Mouse (Mus musculus) activated CD4-positive, CD25-positive, alpha-beta regulatory T cell, adult 4 months (primary cell): ENCODE results near the gene Dennd2c. TPM values are rescaled to one million over a fixed set of nuclear protein-coding genes. Genes with fewer than 3 reads are reported as not detected.
"Not testable (repeated sequence)": the region's sequence is repeated elsewhere in the genome, so short reads cannot be mapped to it uniquely, and the experiment has no call there.

Experiments
- ATAC-seq: one replicate; pipeline ENCODE4 v1.8.0; 2017
- polyA plus RNA-seq, 2 experiments: library from polyadenylated mRNA; unstranded; fragments of 100-300 nt; shearing (Covaris generic); gene quantifications; one replicate each; pipeline ENCODE4 v1.2.1; 2017

Dennd2c gene
- polyA plus RNA-seq, 2 experiments from 2014 or later, result 1.4 TPM

DNA sequence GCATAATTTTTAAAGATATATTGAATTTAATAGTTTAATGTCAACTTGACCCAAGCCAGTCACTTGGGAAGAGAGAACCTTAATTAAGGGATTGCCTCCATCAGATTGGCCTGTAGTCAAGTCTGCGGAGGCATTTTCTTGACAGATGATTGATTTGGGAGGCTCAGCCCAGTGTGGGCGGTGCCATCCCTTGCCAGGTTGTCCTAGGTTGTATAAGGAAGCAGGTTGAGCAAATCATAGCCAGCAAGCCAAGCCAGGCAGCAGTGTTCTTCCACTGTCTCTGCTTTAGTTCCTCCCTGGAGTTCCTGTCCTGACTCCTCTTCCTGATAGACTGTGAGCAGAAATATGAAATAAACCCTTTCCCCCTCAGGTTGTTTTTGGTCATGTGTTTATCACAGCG, 21.2 kb downstream of the Dennd2c start:
- no peak for ATAC-seq

DNA sequence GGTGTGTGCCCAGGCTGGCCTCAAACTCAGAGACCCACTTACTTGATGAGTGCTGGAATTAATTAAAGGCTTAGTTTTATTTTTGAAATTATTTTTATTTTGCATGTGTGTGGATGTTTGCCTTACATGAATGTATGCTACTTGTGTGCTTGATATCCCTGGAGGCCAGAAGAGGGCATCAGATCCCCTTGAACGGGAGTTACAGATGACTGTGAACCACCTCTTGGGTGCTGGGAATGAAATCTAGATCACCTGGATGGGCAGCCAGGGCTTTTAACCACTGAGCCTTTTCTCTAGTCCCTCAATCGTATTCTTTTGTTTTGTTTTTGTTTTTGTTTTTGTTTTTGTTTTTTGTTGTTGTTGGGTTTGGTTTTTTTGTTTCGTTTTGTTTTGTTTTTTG, 23.7 kb downstream of the Dennd2c start:
- ATAC-seq, result no peak

DNA sequence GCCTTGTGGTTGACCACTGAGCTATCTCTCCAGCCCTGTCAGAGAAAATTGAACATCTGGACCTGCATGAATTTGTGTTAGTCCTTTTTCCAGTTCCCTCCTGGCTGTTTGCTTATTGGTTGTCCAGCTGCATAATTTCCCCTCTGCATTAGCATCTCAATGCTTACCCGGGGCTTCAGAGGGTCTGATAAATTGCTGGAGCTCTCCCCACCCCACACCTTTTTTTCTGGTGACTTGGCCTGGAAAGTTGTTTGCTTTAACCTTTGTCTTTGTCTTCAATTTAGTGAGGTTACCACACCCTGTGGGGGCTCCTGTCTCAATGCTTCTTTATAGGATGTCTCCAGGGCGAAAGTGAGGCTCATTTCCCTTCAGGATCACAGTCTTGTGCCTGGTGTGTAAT, 24.8 kb downstream of the Dennd2c start:
- ATAC-seq, result no peak

DNA sequence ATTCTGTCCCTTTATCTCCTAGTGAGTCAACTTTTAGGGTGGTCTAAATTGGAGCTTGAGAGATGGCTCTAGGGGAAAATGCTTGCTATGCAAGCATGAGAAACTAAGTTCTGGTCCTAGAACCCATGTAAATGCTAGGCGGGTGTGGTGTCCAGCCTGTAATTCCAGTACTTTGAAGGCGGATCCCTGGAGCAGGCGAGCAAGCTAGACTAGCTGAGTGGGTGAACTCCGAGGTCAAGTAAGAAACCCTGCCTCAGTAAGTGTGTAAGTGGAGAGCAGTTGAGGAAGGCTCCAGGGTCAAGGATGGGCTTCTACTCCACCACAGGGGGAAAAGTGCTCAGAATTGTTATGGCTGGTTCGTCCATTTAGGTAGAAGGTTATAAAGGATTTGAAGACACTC, 25.3 kb downstream of the Dennd2c start:
- no peak for ATAC-seq

DNA sequence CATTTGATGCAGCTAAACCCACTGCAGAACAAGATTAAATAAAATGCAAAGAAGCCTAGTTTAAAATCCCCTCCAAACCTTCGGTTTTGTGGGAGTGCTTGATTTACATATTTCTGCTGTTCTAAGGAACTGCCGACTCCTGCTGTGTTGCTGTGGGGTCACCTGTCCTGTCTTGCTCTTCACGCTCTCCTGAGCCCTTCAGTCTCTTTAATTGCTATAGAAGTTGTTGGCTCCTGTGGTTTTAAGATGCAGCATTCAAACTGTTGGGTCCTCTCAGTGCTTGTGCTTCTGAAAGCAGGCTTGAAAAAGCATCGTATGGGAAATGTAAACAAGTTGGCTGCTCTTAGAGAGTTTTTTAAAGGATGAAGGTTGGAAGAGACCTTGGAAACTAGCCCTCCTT, 25.8 kb downstream of the Dennd2c start:
- no peak for ATAC-seq

DNA sequence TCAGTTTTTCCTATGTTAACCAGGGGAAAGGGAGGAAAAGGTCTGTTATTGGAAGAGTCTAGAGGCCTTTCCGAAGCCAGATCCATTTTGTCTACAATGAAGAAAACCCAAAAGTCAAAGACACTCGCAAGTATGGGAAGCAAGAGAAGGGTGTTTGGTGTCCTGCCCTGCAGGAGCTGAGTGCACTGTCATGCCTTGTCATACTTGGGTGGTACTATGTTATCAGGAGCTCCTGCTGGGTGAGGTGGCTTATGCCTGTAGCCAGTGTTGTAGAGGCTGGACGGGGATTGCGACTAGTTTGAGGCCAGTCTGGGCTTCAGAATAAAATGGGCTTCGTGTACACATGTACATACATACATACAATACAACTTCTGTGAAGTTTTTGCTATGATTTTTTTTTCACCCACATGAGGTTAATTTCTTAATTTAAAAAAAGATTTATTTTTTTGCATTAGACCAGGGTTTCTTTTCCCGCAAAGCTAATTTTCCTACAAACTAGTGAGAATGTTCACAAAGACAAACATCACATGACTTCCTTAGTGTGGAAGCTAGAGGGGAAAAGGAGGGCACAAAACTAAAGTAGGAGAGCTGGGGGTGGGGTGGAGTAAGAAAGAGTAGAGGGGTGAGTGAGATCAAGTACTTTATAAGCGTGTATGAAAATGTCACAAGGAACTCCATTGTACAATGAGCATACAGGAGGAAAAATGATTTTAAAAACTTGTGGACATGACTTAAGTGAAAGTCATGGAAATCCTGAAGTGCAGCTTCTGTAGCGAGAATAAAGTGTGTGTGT, 27.2 kb downstream of the Dennd2c start:
- no peak for ATAC-seq

DNA sequence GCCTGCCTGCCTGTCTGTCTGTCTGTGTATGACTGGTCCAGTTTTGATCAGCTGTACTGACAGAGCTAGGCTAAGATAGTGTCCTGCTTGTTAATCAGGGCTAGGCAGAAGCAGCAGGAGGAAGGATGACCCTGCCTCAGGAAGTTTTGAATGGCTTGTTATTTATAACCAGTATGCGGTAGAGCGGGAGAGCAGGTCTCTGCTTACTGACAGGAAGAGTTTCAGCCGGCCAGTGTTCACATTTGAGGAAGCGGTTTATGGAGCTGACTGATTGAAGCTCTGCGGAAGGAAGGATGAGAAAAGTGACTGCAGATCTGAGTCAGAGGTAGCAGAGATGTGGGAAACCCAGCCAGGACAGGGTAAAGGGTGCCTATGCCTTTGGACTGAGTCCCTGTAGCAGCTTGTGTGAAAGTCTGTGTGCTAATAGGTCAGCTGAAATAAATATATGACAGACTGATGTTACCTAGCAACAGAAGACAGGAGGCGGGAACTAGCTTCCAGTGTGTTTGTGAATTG, 27.9 kb downstream of the Dennd2c start:
- ATAC-seq, result peak; percentile 32

DNA sequence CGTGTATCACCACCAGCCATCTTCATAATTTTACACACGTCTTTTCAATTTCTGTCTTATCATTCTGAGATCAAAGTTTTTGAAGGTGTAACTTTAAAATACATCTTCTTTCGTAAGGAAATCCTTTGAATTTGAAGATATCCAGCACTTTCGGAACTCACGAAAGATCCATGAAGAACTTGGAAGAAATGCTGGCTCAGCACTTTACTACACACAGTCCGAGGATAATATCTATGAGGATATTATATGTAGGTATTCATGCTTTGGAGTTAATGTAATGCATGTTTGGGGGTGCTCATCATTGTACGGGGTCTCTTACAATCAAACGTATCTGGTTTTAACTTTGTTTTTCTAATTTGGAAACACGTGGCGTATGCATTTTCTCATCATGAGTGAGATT, 30.7 kb downstream of the Dennd2c start:
- no peak for ATAC-seq

DNA sequence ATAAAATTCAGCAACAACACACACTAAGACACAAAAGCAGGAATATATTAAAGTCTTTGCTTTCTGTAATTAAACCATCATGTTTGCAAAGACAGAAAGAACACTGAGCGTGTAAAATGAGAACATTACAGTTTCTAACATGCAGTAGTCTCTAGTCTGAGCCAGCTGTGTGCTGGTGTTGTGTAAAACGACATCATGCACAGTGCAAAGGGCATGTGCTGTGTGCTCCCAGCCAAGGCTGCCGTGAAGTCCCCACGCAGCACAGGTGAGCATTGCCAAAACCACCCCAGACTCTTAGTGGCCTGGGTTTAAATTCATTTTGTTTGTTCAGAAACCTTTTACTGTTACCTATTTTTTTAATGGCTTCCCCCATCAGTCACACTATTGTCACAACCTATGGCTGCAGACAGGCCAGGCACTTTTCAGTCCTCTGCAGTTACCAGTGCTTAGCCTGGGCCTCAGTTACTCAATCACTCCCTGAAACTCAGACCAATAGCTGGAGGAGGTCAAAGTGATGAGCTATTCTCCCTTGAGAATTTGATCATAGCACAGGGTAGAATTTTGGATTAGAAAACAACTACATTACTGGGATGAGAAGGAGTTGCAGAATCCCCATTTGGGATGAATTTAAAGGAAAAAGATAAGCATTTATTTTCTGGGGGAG, 34.1 kb downstream of the Dennd2c start:
- ATAC-seq, result no peak

DNA sequence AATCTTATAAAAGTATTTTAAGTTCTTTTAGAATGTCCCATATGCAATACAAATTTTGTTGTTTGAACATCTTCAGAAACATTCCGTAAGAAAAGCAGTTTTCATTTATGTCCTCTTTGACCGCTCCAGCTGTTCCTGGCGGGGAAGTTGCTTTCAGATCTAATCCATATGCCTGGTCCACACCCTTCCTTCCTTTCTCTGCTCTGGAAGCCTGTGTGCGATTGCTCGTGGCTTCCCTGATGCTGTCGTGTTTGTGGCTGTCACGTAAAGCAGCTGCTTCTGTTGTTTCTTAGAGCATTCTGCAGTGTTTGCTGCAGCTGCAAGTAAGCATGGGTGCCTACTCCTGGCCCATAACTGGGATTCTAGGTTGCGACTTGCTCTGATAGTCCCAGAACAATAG, 36.6 kb downstream of the Dennd2c start:
- ATAC-seq, result no peak

DNA sequence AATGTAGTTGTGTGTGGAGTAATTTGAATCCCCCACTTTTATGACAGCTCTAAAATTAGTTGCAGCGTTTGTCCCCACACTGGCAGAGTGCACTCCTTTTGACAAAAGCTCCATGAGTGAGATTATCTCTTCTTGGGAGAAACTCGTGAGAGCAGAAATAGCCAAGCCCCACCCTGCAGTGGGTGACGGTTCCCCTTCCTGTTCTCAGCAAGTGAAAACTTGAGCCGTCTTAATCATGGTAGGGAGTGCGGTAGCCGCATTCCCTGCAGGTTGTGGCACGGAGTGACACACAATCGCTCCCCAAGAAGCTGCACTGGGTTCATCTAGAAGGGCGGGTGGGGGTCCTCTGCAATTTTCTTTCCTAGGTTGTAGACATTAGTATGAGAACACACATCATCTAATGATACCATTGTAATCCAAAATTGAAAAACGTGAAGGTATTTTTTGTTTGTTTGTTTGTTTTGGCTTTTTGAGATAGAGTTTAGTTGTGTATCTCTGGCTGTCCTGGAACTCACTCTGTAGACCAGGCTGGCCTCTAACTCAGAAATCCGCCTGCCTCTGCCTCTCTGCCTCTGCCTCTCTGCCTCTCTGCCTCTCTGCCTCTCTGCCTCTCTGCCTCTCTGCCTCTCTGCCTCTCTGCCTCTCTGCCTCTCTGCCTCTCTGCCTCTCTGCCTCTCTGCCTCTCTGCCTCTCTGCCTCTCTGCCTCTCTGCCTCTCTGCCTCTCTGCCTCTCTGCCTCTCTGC, 37.9 kb downstream of the Dennd2c start:
- ATAC-seq, result not testable (repeated sequence)

DNA sequence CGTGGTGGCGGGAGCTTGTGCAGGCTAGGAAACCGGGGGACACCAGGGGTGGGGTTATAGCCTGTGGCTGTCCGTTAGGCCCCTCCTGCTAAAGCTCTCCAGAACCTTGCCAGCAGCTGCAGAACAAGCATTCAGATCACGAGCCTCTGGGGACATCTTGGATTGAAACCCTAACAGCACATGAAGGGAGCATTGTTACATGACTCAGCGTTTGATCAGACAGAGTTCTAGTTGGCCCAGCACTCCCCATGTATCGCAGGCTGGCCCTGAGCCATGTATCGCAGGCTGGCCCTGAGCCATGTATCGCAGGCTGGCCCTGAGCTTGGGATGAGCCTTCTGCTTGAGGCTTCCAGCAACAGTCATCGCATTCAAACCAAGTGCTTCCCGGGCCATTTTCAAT, 38.9 kb downstream of the Dennd2c start:
- no peak for ATAC-seq

DNA sequence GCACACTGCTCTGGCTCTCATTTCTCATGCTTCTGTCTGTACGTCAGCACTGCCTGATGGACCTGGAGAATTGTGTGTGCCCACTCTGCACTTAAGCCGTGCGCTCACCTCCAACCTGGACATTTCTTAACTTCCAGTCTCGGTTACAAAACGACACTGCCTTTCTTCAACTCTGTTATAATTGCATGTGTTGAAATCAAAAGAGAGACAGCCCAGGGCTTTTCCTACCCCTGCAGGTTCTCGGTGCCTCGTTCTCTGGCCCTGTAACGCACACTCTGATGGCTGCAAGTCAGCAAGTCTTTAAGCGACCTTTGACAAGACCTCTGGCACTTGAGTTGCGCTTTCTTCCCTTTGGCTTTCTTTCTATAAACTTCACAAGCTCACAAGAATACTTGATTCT, 40.0 kb downstream of the Dennd2c start:
- ATAC-seq, result no peak

DNA sequence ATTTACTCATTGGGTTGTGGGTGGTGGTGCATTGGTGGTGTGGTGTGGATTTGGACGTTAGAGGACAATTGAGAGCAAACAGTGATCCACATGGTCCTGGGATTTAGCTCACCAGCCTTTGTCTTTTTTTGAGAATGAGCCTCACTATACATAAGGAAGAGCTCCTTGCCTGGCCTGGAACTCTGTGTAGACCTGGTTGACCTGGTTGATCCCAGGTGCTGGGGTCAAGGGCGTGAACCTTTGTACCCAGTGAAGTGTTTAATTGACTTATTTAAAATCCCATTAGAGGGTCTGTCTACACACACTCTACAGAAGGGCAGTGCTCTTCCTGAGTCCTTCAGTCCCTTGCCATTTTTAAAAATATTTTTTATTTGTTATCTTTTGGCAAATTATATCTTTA, 42.9 kb downstream of the Dennd2c start:
- no peak for ATAC-seq

DNA sequence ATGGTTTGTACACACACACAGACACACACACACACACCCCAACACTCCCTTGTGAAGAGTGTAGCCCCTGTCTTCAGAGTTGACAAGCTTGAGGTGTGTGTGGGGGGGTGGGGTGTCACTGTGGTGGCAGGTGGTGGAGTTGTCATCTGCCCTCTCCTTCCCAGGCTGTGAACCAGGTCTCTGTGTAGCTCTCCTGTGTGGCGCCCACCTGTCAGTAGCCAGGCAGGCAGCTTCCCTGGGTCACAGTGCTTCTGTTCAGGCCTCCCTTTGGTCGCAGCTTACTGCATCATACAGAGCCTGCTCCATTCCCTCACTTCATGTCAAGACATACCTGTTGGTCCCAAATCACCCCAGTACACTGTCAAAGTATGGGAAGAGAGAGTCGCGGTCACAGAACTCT, 43.4 kb downstream of the Dennd2c start:
- no peak for ATAC-seq

DNA sequence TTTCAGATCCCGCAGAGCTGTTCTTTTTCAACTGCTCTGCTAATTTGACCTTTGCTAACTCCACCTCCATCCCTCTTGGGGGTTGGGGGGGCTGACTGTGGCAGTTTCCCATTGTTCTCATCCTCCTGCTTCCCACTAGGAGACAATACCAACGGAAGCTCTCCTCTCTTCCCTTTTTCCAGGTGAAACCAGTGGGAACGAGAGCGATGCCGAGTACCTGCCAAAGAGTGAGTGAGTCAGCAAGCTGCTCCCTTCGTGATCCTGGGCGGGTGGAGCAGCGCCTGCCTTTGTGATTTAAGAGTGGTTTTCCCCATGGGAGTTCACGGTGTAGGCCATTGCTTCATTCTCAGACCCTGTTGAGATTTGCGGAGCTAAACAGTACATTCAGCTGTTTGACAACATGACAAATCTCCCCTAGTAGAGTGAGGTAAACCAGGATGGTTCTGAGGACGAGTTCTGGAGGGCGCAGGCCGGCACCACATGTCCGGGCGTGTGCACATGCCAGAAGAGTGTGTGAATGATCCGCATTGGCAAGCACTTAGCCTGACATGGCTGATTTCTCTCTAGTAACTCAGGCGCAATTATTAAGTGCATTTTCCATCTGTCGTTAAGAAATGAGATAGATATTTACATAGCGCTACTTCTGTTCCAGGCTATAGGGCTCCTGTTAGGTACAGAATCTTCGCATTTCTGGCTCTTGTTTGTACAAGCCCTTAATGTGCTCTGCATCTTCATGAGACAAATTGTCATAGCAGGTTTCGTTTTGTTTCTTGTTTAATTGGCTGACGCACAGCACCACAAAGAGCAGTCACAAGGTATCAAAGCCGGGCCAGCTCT, 44.1 kb downstream of the Dennd2c start:
- no peak for ATAC-seq

DNA sequence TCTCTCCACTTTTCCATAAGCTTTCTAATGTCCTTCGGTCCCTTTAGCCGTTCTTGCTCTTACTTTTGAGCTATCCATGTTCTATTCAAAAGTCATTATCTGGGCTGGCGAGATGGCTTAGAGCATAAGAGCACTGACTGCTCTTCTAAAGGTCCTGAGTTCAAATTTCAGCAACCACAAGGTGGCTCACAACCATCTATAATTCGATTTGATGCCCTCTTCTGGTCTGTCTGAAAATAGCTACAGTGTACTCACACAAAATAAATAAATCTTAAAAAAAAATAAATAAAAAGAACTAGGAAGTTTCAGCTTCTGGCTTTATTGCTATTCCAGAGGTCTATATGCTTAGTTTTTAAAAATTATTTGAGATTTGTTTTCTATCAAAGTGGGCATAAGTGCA, 45.4 kb downstream of the Dennd2c start:
- ATAC-seq, result no peak

DNA sequence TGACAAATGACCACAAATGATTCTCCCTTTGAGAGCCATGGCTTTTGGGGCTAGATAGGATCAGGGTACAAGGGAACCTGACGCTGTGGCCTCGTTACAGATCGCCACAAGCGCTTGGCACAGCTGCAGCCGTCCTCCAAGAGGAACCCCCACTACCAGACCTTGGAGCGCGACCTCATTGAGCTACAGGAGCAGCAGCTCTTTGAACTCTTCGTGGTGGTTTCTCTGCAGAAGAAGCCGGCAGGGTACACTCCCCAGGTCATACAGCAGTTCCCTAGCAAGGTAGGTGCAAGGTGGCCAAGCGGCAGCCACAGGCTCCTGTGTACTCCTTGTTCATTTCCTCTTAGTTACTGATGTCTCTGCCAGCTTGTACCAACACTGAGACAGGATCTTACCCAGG, 46.5 kb downstream of the Dennd2c start:
- no peak for ATAC-seq

DNA sequence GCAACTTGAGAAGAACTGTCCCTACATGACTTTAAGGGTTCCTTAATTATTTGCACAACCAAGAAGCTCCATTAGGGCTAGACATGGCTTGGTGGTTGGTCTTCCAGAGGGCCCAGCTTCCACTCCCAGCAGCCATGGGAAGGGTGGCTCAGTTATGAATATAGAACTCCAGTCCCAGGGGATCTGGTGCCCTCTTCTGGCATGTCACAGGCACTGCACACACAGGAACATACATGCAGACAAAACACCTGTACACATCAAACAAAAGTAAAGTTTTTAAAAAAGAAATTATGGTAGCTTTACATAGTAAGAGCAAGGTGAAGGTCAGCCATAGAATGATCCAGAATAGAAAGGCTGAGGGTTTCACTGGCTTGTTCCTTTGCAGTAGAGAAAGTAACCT, 51.4 kb downstream of the Dennd2c start:
- no peak for ATAC-seq

DNA sequence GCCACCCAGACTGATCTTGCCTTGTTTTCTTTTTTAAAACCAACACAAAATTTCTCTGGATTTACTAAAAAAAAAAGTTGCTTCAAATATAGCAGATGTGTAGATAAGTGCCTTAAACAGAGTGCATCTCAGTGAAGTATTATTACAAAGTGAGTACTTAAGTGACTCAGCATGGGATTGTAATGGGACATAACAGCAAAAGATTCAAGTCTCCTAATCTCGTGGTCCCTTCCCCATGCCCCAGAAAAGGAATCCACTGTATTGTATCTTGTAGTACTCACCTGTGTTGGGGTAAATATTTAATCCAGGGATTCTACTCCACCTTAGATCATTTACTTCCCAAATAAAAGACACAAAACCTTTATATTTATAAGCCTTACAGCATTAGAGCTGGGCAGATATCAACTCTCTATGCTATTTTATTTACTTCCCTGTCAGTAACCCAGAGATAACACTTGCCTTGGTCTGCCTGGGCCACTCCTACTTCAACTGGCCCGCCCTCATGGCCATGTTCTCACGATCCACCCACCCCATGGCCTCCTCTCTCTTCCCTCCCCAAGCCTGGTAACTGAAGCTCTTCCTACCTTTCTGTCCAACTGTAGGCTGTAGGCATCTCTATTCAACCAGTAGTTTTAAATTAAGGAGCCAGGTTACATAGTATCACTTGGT, 57.0 kb downstream of the Dennd2c start:
- no peak for ATAC-seq

DNA sequence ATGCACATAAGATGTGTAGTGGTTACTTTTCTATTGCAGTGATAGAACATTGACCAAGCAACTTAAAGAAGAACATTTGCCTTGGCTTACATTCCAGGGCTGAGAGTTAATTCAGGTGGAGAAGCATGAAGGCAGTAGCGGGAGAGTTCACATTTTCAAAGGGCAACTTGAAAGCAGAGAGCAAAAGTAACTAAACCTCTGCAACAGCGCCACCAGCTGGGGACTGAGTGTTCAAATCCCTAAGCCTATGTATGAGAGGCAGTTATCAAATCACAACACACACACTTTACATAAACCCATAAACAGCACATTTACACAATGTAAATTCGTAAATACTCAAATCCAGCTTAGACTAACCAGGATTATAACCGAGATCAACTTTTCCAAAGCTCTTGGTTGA, 67.4 kb downstream of the Dennd2c start:
- ATAC-seq, result peak; percentile 27
